Mouse (Mus musculus): ENCODE results near the gene Fgf6.

Fgf6 gene

DNA sequence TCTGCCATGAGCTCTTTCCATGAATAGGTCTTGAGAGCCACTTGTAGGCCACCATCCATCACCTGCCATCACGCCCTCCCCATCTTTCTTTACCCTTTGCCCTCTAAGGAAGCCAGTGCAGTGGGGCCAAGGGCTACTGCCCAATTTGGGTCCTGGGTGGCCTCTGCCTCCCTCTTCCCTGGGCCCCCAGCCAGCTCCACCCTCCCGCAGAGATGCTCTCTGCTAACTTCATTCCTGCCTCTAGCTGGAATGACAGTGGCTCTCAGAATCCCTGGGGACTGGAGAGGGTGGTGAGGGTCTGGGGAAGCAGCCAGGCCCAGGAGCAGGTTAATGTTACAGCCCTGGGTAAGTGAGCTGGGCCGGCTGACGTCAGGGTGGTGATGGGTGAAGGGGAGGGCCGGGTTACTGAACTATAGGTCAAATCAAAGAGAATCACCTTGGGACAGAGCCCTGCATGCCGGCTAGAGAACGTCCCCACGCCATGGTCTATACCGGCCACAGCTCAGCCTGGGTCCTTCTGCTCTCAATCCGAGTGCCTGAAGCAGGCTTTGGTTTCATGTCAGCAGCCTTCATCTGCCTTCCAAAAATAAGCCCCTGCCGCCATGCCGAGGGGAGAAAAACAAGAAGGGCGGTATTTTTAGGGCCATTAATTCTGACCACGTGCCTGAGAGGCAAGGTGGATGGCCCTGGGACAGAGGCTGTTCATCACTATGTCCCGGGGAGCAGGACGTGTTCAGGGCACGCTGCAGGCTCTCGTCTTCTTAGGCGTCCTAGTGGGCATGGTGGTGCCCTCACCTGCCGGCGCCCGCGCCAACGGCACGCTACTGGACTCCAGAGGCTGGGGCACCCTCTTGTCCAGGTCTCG lies at the start of gene Fgf6:
Gene Fgf6, plus strand, starts transcription at position 681 of the 865 bp plus-strand sequence.
- no peak for DNase-seq (ENCODE audit: low read depth, low spot score)

DNA sequence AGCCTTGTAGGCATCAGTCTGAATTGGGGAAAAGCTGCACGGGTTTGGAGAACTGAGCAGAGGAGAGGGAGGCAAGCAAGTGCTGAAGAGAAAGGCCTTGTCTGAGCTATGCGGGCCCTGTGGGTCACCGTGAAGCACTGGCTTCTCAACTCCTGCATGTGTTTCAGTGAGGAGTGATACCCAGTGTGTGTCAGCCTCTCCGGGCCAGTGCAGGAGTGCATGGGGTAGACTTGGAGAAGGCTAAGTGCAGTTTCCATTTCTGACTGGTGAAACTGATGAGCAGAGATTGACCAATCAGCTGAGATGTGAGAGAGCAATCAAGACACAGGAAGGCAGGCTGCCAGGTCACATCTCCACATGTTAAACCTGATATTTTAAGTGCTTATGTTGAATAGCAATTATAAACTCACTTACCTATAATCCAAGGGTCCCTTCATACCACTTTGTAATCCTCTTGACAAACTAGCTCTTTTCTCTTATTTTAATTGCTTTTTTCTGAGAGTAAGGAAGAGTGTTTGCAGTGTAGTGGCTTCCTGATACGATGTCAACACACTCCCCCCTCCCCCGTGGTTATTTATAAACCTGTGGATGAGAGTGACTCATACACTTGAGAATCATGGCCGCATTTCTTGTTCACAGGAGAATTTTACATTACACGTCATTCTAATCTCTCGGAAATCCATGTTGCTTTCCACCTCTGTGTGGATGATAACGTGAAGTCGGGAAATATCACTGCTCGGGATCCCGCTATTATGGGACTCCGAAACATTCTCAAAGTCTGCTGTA lies 49.0 kb upstream of the Fgf6 start:
- no peak for DNase-seq (ENCODE audit: low read depth, low spot score)

DNA sequence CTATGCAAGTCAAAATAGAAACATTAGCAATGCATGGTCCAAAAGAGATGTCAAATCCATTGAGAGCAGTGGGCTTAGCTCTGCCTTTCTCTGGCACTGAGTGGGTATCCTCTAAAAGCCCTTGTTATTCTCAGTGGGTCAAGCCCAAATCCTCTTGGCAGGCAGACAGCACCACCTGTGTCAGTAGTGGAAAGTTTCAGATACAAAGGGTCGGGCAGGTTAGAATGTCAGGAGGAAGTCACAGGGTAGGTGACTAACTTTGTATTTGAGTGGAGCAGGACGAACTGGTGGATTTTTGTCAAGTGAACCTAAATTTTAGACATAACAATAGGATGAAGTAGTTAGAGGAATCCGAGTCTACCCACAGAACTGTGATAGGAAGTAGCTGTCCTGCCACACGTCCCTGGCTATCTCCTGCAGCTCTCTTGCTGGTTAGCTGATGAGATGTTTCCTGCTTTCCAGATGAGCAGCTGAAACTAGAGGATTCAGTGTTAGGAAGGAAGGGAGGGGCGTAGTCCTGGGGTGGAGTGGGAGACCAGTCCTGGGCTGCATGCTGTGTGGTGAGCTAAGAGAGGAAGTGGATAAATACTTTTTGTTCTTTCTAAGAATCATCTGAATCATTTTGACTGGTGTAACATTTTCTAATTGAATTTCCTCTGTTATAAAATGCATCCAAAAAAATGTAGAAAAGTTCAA lies 33.7 kb upstream of the Fgf6 start:
- DNase-seq (ENCODE audit: low read depth, low spot score), result no peak

DNA sequence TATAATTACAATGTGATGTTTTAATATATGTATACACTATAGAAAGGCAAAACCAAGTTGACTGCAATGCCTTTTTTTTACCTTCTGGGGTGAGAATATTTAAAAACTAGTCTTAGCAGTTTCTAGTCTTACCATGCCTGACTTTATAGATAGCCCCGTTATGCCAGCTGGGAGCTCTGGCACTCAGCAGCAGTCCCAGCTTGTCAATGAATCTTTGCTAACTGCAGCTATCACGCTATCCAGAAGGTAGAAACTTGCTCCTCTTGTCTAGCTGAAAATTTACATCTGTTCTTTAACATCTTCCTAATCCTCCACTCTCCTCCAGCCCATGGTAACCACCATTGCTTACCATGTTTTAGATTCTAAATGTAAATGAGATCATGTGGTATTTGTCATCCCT lies 21.7 kb upstream of the Fgf6 start:
- no peak for DNase-seq (ENCODE audit: low read depth, low spot score)

DNA sequence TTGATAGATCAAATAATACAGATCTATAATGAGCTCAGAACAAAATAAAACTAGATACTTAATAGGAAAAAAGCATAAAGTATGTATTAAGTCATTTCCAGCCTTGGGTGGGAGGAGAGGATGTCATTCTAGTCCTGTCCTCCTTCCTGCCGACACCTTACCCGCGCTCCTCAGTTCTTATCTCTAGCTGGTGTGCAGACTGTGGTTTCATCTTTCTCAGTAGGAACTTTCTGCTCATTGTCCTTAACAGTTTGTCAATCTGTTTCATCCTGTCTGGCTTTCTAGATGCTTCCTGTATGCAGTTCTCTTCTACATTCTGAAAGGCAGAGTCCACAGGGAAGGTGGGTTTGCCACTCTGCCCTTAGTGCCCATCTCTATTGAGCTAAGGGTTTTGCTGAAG lies 19.9 kb upstream of the Fgf6 start:
- DNase-seq (ENCODE audit: low read depth, low spot score), result no peak

DNA sequence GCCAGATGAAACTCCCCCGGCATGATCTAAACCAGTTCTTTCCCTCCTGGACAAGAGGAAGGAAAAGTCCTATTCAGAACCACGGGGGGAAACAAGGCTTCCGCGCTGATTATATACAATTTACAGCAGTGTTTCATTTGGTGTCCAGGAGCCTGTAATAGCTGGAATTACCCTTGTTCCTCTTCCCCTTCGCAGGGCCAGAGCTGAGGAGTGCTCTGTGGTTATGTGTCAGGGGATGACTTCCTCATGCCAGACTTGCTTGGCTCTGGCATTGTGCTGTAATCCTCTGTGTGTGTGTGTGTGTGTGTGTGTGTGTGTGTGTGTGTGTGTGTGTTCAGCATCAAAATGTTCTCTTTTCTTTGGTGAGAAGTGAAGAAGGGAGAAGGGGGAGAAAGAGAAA lies 19.0 kb upstream of the Fgf6 start:
- DNase-seq (ENCODE audit: low read depth, low spot score), result no peak

DNA sequence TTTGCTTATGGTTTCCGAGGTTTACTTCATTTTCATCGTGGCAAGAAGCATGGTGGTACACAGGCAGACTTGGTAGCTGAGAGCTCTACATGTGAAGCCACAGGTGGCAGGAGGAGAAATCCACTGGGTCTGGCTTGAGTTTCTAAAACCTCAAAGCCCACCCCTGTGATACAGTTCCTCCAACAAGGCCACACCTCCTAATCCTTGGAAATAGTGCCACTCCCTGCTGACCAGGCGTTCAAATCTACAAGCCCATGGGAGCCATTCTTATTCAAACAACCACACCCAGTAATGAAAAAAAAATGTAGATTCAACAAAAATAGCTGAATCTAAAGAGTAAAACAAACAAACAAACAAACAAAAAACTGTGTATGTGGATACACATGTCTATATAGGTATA lies 9.7 kb upstream of the Fgf6 start:
- peak; percentile 72 for DNase-seq (ENCODE audit: low read depth, low spot score)

DNA sequence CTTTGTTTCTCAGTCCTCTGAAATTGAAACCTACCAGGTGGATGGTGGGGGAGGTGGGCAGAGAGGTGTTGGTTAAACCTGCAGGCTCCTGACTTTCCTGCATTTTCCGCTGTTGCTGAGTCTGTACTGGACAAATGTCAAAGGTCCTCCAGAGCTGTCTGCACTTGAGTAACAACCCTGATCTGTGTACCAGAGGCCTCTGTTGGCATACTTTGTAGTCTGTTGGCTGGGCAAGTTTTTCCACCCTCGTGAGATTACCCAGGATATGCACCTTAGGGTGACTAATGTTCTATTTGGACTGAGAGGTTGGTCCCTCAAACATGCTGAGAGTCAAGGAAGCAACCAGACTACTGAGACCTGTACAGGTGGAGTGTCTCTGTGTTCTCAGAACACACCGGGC lies 8.8 kb upstream of the Fgf6 start:
- no peak for DNase-seq (ENCODE audit: low read depth, low spot score)

DNA sequence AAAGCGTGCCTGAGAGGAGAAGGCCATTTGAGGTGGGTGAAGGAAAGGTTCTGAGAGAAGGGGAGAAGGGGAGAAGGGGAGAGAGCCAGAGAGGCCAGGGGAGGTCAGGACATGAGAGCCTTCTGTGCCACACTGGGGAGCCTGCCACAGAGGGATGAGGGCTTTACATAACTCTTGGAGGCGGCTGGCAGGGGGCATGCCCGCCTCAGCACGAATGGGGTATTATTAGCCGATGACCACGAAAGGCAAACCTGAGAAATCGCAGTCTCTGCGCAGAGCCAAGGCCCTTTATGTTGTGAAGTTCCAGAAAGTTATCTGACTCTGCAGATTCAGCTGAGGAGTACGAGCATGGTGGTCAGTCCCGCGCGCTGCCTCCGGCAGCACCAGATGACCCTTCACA lies 5.4 kb upstream of the Fgf6 start:
- DNase-seq (ENCODE audit: low read depth, low spot score), result no peak

DNA sequence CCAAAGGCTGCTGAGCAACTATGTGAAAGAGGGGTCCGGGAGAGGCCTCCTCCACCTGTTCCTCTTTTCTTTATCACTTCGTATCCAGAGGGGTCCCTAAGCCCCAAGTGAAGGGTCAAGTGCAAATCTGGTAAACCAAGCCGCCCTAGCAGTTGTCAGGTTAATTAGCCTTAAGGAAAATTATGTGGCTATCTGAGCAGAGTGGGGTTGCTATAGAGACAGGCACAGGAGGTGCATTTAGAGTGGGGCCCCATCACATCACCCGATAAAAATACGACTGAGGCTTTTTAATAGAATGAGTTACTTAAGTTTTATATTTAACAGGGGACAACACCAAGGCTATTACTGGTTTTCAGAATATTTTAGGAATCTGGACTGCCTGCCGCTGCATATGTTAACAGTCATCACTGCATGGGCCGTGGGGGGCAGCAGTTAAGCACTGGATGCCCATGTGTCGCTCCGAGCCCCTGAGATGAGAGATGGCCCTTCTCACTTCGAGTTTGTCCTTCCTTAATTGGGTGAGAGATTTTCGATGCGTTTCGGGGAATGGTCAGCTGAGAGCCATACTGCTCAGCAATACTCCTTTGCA lies 3.3 kb upstream of the Fgf6 start:
- no peak for DNase-seq (ENCODE audit: low read depth, low spot score)

DNA sequence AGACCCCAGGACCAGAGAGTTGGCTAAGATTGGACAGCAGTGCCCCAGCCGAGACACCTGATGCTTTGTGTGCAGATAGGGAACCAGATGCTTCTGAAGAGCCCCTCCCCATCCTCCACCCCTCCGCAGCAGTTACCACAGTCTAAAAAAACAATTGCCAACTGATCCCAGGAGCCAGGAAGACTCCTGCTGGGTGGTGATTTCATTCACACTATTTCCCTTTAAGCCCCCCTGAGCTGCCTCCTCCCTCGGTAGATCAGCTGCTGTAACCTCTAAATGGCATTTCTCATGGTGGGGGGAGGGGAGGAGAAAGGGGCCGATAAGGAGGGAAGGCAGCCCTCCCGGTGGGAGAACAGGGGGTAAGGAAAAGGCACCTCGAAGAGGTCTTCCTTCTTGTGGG lies 3.9 kb downstream of the Fgf6 start:
- DNase-seq (ENCODE audit: low read depth, low spot score), result peak; percentile 74

DNA sequence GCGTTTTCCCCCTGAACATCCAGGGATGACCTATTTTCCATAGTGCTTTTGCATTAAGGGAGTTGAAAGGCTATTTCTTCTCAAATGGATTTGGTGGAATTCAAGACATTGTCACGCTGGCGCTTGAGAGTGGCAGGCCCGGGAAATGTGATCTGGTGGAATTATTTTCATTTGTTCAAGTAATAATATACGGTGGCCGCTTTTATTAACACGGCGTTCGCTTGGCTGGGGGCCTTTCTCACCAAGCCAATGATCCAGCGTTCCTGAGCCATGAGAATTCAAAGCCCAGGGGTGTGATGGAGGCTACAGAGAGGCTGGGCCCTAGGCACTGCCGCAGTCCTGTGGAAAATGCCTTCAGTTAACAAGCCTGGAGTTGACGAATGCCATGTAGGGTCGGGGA lies 5.0 kb downstream of the Fgf6 start:
- no peak for DNase-seq (ENCODE audit: low read depth, low spot score)

DNA sequence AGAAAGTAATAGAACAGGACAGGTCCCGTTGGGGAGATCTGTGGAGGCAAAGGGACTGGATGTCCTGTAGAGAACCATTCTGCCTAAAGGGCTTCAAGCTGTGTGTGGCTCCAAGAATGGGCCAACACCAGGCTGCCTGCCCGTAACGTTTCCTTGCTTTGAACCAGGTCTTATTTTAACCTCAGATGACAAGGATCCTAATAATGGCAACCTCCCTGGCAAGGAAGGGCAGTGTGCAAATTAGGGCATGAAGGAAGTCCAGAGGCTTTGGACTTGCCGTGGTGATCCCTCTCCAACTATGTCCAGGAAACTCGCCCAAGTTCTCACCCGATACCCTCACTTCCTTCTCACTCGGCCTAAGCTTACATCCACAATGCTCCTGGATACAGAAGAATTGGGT lies 9.4 kb downstream of the Fgf6 start:
- no peak for DNase-seq (ENCODE audit: low read depth, low spot score)

DNA sequence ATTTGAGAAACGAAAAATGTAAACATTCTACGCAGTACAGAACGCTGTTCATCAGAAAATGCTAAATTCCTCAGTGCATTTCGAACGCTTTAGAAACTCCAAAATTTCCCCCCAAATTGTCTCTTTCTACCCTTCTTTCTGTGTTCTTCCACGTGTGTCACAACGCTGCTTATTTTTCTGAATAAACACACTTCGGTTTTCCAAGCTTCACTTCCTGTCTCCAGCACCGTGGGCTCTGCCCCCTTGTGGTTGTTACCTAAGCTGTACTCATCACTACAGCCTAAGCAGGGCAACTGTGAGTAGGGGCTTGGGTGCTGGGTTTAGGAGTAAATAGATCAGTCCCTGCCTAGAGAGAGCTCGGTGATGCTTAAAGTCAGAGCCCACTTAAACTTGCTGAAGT lies 19.4 kb downstream of the Fgf6 start:
- DNase-seq (ENCODE audit: low read depth, low spot score), result peak; percentile 73

DNA sequence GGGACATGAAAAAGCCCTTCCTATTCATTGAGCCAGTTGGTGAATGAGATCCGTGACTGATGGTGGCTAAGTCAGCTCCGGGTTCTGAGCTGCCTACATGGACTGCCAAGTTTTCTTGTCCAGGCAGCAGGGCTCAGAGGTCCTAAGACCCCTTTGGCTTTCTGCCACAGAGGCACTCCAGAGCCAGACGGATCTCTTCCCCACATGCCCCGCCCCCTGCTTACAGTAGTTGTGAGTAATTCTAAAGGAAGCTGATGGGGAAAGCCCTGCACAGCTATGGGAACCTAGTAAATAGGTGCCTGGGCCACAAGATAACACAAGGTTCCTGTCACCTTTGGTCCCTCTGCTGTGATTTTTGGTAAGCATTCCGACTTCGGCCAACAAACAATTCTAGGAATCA lies 29.5 kb downstream of the Fgf6 start:
- DNase-seq (ENCODE audit: low read depth, low spot score), result no peak

DNA sequence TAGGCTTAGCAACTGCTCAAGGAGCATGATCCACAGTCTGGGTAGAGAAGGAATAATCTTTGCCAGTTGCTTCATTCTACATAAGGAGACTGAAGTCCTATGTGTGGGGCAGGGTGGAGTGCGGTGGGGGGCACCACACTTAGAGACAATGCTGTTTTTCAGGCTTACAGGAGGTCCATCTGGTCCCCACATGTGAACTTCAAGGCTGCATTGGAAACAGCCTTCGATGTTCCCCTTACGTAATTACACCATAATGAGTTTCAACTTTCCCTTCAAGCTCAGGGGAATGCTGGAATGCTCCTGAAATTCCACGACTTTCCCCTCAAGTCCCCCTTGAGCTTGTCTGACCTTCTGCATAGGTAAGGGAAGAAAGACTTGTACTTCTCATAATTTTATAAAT lies 35.5 kb downstream of the Fgf6 start:
- no peak for DNase-seq (ENCODE audit: low read depth, low spot score)

DNA sequence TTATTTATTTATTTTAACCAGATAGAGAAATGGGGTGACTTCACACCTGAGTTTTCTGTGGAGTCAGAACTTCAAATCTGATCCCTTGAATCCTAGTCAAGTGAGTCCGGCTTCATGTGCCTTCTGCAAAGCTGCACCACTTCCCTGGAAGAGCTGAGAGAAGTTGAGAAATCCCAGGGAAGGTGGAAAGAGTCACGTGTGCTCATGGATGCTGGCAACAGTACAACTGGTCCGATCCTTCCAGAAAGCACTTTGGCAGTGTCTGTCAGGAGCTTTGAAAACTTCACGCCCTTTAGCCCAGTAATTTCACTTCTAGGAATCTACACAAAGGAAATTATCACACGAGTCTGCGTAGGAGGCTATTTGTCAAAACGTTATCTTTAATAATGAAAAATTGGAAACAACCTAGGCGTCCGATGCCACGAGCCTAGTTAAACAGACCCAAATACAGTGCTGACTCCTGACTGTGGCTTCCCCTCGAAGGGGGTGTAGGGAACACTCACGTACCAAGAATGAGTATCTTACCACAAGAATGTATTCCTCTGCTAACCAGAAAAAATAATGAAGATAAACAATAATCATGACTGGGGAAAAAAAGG lies 41.7 kb downstream of the Fgf6 start:
- DNase-seq (ENCODE audit: low read depth, low spot score), result no peak

DNA sequence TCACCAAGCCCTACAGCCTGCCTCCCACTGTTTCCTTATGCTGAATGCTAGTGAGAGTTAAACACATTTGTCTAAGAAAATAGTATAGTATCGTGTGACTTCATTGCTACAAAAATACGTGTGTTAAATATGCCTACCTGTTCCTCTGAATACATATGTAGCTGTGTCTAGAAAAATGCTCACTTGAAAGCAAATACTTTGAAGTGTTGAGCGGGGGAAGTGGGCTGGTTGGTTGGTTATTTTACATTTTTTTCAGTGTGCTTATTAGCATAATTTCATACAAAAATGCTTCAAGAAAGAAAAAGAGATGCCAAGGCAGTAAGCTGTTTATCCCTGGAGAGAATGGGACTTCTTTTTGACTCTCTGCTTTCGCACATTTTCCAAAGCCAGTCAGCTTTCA lies 44.6 kb downstream of the Fgf6 start:
- no peak for DNase-seq (ENCODE audit: low read depth, low spot score)

DNA sequence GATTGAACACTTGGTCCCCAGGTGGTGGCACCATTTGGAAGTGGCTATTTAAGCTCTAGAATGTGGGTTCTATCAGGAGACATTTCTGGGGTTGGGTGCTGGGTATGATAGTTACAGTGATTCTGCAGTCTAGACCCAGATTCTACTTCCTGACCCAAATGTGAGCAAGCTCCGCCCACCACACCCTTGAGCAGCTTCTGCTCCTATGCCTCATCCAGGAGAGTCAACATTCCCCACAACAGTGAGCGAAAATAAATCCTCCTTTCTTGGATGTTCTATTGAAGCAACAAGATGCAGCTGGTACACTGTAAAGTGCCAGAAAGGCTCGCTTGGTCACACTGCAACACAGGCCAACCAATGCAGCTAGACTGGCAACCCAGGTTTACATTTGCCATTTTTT lies 48.5 kb downstream of the Fgf6 start:
- DNase-seq (ENCODE audit: low read depth, low spot score), result no peak

DNA sequence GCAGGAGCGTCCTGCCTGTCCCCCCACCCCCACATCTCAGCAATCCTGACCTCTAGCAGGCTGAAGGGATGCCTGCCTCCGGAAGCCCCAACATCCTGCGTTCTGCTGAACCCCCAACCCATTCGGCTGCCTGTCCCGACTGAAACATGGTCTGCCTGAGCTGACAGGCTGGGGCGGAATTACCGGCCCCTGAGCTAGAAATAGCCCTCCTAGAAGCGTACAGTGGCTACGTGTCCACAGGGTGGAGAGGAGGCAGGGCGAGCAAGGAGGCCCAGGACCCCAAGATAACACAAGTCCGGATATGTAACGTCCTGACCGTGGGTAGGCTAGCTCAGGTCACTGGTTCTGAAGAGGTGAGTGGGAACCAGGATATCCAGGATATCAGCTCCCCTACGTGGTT lies 49.4 kb downstream of the Fgf6 start:
- DNase-seq (ENCODE audit: low read depth, low spot score), result no peak

DNA sequence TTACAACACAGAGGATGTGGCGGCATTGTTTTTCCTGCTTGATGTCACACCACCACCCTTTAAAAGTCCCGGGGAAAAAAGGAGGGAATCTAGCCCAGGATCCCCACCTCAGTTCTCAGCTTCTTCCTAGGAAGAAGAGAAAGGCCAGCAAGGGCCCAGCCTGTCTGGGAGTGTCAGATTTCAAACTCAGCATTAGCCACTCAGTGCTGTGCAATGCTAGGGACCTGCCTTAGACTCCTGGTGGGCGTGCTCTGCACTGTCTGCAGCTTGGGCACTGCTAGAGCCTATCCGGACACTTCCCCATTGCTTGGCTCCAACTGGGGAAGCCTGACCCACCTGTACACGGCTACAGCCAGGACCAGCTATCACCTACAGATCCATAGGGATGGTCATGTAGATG lies 57.4 kb downstream of the Fgf6 start, which contains the start of gene Fgf23:
Gene Fgf23, plus strand, starts transcription at position 86 of the 400 bp plus-strand sequence.
- DNase-seq (ENCODE audit: low read depth, low spot score), result peak; percentile 39

All from R1 (cell line).